Mouse (Mus musculus) lung, postnatal 25 days (tissue): ENCODE data around the gene Fras1.

Experiments
- DNase-seq: peaks from one replicate; pipeline ENCODE4 v3.0.0; 2022; ENCODE audit warnings: low spot score

Fras1 gene

DNA sequence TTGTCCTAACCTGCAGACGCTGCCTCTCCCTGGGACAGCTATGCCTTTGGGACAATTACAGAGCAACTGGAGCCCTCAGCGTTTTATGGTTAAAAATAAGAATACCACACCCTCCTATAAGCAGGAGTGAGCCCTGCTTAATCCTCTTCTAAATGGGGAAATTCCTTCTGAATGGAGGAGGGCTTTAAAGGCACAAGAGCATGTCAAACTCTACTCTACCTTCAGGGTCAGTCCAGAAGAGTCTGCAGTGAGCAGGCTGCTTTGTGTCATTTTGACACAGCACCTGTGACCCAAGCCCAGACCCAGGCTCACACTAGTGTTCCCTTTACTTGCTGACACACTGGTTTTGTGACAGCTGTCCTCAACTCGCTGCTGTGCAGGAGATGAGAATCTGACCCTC is 307.3 kb downstream of the Fras1 start:
- no peak for DNase-seq

DNA sequence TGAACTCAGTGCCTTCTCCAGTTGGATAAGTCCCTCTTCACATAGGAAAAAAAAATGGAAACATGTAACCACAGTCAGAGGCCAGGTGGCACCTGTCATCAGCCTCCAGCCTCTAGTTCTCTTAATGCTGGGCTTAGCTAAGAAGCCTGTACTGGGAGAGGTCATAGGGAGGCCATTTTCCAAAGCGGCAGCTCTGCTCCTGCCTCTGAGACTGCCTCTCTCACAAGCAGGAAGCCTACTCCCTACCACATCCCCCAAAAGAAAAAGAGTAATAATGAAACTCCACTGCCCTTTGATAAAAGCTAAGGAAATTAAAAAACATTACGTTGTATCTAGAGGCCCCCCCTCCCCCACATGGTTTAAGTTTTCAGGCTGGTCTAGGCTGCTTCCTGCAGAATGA is 309.0 kb downstream of the Fras1 start:
- DNase-seq: no peak

DNA sequence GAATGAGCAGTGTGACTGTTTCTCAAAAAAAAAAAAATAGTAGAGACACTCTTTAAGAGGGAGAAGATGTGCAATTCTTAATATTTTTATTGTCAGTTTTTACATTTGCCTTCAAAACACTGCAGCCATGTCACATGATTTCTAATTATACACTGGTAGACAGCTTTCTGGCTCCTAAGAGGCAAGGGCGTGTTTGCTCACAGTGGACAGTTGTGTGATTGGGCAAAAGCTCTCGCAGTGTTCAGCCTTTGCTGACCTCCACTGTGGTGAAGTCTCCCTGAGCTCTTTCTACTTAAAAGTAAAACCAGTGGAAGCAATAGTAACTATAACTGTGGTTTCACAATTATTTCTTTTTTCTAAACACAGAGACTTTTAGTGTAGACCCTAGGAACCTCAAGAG is 315.1 kb downstream of the Fras1 start:
- no peak for DNase-seq

DNA sequence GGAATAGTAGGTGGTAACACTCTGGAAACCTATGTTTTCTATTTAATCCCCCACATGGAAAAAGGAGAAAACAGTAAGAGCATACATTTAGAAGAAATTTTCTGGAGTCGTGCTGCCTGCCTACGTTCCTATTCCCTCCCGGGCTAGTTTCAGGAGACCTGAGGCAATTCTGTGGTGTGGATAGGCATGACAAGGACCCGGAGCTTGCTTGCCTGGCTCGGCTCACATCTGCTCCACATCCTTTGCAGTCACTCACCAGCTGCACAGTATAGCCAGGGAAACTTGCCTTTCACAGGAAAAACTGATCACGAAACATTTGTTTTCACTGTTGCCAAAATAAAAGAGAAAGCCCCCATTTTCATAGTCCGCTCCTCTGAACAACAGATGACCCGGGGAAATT is 325.2 kb downstream of the Fras1 start:
- DNase-seq: no peak

DNA sequence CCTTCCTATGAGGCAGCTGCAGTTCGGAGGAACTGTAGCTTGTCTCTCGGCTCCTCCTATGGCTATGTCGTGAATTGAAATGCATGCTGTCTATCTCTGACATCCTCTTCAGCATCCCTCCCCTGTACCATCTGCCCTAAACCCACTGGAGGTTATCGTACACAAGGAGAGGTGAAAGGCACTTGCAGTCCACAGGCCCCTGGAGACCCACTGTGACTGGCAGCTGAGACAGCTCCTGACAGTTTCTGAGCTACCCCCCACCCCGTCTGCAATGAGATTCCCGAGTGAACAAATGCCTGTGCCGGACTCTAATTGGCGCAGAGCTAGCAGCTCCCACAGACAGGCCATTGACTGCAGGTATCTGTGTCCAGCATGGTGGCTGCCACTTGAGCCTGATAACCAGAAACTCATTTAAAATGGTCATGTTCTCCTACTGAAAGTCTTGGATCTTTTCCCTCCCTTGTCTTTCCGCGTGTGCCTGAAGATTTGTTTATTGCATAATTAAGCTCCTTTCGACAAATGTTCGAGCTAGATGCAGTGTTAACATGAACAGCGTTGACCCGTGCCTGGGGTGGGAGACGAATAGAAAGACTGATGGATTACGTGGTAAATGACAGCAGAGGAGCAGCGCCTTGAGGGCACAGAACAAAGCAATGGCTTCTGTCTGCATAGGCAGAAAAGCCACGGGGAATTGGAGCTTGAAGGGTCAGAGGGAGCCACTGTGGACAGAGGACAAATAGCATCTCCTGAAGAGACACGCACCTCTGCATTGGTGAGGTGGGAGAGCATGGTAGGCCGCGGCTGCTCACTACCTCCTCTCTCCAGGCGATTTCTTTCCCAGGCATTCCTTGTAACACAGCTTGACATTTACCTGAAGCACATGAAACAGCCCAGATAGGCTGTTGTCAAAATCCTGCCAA is 329.2 kb downstream of the Fras1 start:
- no peak for DNase-seq

DNA sequence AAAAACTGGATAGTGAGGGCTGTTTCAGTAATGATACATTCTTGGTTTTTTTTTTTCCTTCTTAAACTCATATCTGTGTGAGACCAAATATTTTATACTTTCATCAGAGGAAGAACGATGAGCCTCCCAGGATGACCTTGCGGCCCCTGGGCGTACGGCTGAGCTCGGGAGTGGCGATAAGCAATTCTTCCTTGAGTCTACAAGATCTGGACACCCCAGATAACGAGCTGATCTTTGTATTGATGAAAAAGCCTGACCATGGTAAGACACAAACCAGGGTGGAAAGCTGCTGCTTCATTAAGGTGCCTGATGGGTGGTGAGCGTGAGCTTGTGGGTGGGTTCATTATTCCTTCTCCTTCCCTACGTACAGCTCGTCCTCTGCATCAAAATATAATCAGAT is 334.8 kb downstream of the Fras1 start:
- DNase-seq: no peak

DNA sequence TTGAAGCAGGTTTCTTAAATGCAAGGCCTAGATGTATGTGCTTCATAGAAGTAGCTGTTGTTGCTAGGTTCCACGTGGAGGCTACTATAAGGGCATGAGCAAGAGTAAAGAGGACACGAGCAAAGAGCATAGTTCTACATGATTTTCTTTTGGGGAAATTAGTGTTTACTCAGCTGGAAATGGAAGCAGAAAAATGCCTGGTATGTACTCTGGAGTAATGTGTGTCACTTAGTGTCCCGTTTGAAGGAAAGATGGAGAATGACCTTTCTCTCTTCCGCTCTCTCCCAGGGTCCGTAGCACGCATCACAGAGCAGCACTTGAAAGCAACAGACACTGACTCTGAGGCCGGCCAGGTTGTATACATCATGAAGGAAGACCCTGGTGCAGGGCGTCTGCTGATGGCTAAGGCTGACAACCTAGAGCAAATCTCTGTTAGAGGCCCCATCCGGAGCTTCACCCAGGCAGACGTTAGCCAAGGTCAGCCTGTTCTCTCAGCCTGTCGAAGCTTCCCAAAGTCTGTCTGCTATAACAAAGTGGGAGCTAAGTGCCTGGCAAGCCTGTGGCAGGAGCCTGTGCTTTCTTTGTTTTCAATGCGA is 338.4 kb downstream of the Fras1 start:
- DNase-seq: no peak

DNA sequence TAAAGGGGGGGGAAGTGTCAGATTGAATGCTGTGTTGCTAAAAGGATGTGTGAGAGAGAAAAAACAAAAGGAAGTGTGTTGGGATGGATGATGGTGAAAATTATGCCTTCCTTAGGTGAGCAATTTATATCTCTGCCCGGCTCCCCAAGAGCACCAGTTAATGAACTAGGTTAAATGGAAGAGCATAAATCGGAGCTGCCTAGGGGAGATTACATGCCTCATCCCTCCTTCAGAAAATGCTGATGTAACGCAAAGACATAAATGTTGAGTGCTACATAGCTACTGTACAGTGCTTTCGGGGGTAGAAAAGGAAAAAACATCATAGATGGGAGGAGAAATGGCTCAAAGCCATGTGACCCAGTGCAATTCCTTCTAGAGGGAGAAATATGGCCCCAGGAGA is 339.0 kb downstream of the Fras1 start:
- DNase-seq: no peak

DNA sequence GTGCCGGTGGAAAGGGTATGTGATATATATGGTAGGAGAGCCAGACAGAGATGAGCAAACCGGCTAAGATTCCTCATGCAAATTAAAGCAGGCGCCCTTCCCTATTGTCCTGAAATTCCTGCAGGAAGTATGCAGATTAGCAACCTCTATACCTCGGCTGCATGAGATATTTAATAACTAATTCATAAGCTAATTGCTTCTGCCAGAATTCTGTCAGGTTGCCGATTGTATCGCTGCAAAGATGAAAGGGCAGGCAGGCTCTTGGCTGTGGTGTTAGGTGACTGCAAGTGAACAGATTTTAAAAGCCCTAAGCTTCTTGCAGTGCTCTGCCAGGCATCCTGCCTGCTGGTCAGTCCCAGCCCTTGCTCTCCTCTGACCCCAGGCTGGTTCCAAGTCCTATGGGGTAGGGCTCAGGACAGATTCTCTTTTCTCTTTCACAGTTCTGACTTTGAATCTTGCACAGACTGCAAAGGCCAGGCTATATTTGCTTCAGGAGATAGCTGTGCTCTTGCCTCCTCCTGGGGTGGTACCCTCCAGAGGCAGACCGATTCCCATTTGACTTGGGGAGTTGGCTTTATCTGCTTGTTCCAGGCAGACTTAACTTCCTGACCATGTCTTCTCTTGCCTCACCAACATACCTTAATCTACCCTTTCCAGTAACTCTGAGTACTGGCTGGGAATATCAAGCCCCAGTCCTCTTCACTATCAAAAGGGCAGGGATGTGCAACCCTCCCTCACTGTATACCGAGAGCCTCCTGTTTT is 342.7 kb downstream of the Fras1 start:
- no peak for DNase-seq

DNA sequence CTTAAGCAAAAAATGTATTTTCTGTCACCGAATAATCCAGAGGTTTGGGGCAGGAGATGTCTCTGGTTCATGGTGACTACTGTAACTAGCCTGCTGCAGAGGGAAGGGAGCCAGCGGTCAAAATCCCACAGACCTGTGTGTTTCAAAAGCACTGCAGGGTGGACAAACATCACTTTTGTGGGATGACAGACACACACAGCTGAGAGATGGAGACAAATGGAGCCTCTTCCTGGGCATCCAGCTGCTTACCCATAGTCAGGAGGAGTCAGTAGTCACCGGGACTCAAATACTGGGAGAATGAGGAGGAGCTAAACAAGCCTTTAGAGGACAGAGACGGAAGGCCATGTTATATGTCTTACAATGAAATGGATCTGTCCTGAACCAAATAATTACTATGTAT is 343.9 kb downstream of the Fras1 start:
- no peak for DNase-seq

DNA sequence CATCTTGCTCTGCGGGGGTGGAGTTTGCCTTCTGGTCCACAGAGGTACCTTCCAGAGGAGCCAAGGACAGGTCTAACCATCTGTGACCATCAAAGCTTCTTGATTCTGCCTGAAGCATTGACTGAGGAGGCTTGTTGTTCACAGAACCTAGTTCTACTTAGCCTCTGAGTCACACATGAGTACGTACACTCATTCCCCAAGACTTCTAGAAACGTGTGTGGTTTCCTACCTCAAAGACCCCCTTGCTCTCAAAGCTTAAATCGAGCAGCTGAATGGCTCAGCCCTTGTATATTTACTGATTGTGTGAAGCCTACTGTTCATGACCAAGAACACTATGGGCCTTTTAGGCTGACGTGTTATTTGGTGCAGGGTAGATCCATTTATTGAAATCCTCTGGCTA is 344.8 kb downstream of the Fras1 start:
- DNase-seq: no peak

DNA sequence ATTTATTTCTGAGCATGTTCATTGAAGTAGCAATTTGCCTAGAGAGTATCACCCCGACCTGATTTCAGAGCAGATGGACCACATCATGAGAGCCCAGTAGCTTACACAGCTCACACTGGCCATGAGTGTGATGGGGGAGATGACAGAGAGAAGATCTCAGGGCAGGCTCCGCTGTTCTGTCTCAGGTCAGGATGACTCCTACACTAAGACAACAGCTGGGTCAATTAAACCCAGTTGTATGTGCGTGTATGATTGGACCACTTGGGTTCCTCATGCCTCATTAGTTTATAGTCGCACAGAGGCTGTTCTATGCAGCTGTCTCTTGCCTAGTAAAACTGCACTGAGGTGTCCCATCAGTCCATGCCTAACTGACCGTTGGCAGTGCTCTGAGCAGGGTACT is 345.5 kb downstream of the Fras1 start:
- no peak for DNase-seq

DNA sequence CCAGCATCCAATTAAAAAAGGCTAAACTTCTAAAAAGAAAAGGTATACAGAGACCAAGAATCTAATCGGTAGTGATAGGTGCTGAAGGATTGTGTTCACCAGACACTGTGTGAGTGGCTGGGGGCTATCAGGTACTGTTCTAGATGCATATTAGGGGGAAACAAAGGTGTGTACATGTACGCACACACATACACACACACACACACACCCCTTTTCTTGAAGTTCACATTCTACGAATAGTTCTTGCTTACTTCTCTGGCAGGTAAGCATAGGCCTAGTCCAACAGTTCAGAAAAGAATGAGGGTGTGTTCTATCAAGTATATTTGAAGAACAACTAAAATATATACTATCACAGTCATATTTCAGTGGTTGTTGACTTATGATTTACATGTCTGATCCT is 348.9 kb downstream of the Fras1 start:
- DNase-seq: no peak

DNA sequence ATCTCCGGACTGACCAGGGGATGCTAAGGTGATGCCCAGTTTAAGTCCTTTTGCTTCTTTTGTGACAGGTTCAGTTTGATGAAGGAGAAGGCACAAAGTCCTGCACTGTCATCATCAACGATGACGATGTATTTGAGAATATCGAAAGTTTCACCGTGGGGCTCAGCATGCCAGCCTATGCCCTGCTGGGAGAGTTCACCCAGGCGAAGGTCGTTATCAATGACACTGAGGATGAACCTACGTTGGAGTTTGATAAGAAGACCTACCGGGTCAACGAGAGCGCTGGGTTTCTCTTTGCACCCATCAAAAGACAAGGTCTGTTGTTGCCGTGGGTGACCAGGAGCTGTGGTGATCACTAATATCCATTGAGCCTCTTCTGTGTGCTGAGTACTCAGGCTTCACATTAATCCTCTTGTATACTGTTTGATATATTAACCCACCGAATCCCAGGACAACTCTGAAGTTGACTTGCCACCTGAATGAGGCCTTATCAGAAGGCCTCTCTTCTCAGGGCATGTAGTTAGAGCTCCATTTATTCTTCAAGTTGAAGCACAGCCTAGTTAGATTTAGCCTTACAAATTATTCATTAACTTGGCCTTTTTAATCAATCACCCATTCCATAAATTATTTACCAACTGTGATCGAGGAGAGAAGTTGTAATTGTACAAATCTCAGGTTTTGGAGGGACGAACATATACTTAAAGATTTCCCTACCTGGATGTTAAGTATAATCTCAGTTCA is 365.6 kb downstream of the Fras1 start:
- no peak for DNase-seq

DNA sequence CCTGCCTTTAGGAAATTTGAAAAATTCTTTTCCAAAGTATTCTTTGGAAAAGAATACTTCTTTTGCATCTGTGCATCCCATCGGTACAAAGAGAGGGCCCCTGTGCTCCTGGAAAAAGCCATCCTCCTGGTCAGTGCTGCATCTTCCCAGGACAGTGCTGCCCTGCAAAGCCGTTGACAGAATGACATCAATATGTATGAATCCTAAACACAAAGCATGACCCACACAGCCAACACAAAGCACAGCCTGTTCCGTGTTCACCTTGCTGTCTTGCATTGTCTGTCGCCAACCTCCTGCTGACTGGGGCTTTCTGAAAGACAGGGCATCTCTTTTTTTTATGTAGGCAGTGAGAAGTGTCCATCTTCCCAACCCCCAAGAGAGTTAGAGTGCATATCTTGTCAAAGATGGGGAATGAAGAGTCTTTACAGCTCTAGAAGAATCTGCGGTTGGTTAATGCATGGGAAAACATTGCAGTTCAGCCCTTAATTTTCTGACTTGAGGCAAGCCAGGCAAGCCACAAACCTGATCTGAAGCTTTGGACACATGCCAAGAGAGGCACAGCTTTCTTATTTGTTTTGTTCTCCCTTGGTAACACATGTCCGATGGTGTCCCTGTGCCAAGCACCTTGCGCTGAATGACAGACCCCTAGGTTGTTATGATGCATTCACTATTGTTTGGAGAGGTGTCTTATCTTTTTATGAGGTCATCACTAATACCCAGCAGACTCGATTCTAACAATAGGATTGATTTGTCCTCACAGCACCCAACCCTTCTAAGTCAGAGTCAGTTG is 373.6 kb downstream of the Fras1 start:
- DNase-seq: no peak

DNA sequence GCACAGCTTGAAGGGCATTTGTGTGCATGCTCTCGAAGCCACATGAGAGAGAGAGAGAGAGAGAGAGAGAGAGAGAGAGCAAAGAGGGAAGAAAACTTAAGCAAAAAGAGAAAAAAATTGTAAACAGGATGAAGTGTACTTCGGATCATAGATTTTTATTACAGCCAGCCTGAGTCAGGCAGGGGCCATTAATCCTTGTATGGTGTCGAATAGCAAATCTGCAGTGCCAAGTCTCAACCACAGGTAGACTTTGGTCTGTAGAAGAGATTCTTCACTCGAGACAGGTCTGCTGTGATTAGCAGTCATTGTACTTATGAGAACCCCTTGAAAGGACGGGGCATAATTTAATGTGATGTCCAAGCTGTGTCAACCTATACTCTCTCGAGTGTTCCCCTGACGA is 383.9 kb downstream of the Fras1 start:
- no peak for DNase-seq

DNA sequence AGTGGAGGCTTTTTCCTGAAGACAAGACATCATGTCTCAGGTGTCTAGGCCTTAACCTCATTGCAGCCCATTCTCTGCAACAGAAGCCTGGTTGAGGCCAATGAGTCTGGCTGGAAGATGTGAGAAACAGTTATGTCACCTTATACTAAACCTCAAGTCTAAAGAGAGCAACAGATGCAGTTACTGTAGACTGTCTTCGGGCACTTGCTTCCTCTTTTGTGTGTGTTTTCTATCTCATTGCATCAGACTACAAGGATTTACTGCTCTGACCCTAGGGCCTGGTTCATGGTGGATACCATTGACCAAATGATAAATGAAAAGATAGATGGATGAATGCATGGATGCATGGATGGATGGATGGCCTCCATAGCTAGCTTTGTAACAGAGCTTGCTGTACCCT is 388.3 kb downstream of the Fras1 start:
- DNase-seq: no peak

DNA sequence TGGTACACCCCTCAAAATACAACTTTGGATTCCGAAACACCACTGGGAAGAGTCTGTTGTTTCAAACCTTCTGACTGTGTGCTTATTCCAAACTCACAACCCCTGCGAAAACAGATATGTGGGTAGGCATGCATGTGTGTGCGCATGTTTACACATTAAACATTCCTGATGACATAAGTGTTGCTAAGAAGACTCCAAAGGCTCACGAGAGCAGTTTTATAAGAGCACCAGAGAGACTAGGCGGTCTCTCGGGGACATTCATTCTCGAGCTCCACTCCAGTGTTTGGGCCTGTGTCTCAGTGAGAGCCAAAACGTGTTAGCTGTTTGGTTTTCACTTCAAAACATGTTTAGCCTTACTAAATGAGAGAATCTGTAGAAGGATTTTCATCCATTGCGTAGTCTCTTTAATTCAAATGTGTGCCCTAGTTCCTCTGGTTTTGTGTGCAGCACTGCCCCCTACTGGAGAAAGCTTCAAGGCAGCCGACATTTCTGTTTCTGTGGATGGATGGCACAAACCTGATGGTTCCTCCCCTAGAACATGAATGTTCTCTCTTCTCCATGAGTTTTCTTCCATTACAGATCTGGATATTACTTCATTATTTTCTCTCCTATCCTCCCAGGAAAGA is 395.2 kb downstream of the Fras1 start:
- peak; percentile 57 for DNase-seq

DNA sequence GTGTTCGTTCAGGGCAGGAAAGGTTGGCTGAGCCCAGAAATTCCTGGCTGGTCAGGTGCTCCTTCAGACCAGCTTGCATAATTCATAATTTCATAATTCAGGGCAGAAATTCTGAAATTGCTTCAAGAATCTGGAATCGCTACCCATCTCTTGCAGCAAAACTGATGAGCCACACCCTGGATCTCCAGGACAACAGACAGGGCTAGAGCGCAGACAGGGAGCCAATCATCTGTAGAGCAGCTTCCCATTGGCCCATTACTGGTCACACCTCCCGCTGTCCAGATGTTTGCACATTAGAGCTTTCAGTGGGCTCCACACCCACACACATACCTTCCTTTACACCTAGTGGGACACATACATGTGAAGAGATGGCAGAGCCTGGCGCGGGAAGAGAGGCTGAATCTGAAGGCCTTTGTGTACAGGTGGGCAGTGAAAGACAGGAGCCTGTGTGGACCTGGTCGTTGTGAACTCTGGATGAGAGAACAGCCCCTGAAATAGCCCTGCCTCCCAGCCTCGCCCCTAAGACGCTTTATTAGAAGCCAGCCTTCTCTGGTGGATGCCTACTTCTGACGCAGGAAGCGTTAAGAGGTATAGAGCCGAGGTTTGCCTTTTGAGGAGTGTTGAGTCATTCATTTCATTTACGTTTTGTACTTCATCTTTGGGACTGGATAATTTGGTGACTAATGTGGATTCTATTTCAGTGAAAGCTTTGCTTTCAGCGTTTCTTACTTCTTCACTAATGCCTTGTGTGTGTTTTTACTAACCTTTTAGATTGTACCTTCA is 409.9 kb downstream of the Fras1 start:
- no peak for DNase-seq

DNA sequence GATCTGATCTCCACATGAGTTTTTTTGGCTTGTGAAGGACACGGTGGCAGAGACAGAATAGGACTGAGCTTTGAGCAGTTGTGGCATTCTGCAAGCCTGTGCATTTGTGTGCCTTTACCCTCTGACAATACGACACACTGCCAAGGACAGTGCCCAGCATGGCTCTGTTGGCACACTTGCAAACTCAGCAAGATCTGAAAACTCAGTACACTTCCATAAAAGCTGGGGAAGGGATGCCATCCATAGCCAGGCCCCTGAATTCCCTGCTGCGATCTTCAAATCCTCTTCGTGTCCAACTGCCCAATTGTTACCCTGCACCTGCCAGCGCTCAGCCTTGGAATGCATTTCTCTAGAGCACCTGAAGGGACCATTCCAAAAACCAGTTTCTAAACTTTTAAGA is 411.3 kb downstream of the Fras1 start:
- DNase-seq: no peak
